Mouse (Mus musculus) skeletal muscle tissue, adult 2 months (tissue): ENCODE results near the gene Fam126b.
"Not testable (repeated sequence)": the region's sequence is repeated elsewhere in the genome, so short reads cannot be mapped to it uniquely, and the experiment has no call there.

Experiments
- DNase-seq: peaks from one replicate; pipeline ENCODE4 v3.0.0-alpha.2; 2012; ENCODE audit warnings: low read depth, low spot score

Fam126b gene

GRCm38 (mm10) chr1:58586171-58586997 lies at the start of gene Fam126b, which contains the start of gene Ndufb3:
Gene Fam126b, minus strand, starts transcription at chr1:58586323.
Gene Ndufb3, plus strand, starts transcription at chr1:58586384.
- DNase-seq, result peak; percentile 87

- not testable (repeated sequence) for DNase-seq
Measured at GRCm38 (mm10) chr1:58628847-58629246, 42.7 kb upstream of the Fam126b start.

- no peak for DNase-seq
Measured at GRCm38 (mm10) chr1:58621996-58622748, 36.0 kb upstream of the Fam126b start.

- DNase-seq, result no peak
Measured at GRCm38 (mm10) chr1:58621251-58621650, 35.1 kb upstream of the Fam126b start.

GRCm38 (mm10) chr1:58618766-58619165 lies 32.6 kb upstream of the Fam126b start:
- no peak for DNase-seq

GRCm38 (mm10) chr1:58617978-58618668 lies 32.0 kb upstream of the Fam126b start:
- no peak for DNase-seq

- no peak for DNase-seq
Measured at GRCm38 (mm10) chr1:58617076-58617475, 31.0 kb upstream of the Fam126b start.

GRCm38 (mm10) chr1:58616176-58616575 lies 30.1 kb upstream of the Fam126b start:
- DNase-seq, result no peak

GRCm38 (mm10) chr1:58615146-58615545 lies 29.0 kb upstream of the Fam126b start:
- no peak for DNase-seq

- no peak for DNase-seq
Measured at GRCm38 (mm10) chr1:58614424-58614823, 28.3 kb upstream of the Fam126b start.

GRCm38 (mm10) chr1:58613786-58614185 lies 27.7 kb upstream of the Fam126b start:
- no peak for DNase-seq

- no peak for DNase-seq
Measured at GRCm38 (mm10) chr1:58610611-58611010, 24.5 kb upstream of the Fam126b start.

- no peak for DNase-seq
Measured at GRCm38 (mm10) chr1:58610166-58610565, 24.0 kb upstream of the Fam126b start.

- not testable (repeated sequence) for DNase-seq
Measured at GRCm38 (mm10) chr1:58609591-58609990, 23.5 kb upstream of the Fam126b start.

- no peak for DNase-seq
Measured at GRCm38 (mm10) chr1:58603738-58604137, 17.6 kb upstream of the Fam126b start.

GRCm38 (mm10) chr1:58602681-58603080 lies 16.6 kb upstream of the Fam126b start:
- DNase-seq, result no peak

- DNase-seq, result no peak
Measured at GRCm38 (mm10) chr1:58587491-58587890, 1.4 kb upstream of the Fam126b start.

GRCm38 (mm10) chr1:58585373-58586170 lies 551 bp downstream of the Fam126b start:
- DNase-seq, result no peak

- DNase-seq, result no peak
Measured at GRCm38 (mm10) chr1:58584271-58584670, 1.9 kb downstream of the Fam126b start.

GRCm38 (mm10) chr1:58582611-58583010 lies 3.5 kb downstream of the Fam126b start:
- no peak for DNase-seq

- no peak for DNase-seq
Measured at GRCm38 (mm10) chr1:58579179-58579578, 6.9 kb downstream of the Fam126b start.
